Mouse (Mus musculus) midbrain, embryonic 16.5 days (tissue): ENCODE data around the gene Prtg. TPM values are rescaled to one million over a fixed set of nuclear protein-coding genes. Genes with fewer than 3 reads are reported as not detected.
A peak's percentile ranks its signal among the peaks of the same experiment; 100 is the strongest.

ENCODE experiments used
- ATAC-seq: fragments of 200-750 bp; cut with Nextera tagmentation; 2 replicates; pipeline ENCODE4 v1.8.0; 2017; ENCODE audit warnings: moderate TSS enrichment
- H3K27ac ChIP-seq: fragments of 300-500 bp; sonication (generic); 2 replicates; pipeline ENCODE4 v1.5.1; 2014; ENCODE audit warnings: mild to moderate bottlenecking, low read length, mixed read lengths
- H3K27me3 ChIP-seq: fragments of 300-500 bp; sonication (generic); 2 replicates; pipeline ENCODE4 v1.6.1; 2014; ENCODE audit warnings: low read depth, low read length, mixed read lengths; ENCODE audit not compliant: control insufficient read depth, insufficient read depth
- H3K36me3 ChIP-seq: fragments of 300-500 bp; sonication (generic); 2 replicates; pipeline ENCODE4 v1.6.1; 2014; ENCODE audit warnings: mild to moderate bottlenecking, low read length, moderate library complexity, mixed read lengths; ENCODE audit not compliant: control insufficient read depth, insufficient read depth
- H3K4me1 ChIP-seq: fragments of 300-500 bp; sonication (generic); 2 replicates; pipeline ENCODE4 v1.6.1; 2014; ENCODE audit warnings: mild to moderate bottlenecking, low read length, mixed read lengths; ENCODE audit not compliant: control insufficient read depth, insufficient read depth
- H3K4me2 ChIP-seq: fragments of 300-500 bp; sonication (generic); 2 replicates; pipeline ENCODE4 v1.6.1; 2014; ENCODE audit warnings: mild to moderate bottlenecking, low read length, mixed read lengths
- H3K4me3 ChIP-seq: fragments of 300-500 bp; sonication (generic); 2 replicates; pipeline ENCODE4 v1.5.1; 2014; ENCODE audit warnings: low read depth, mild to moderate bottlenecking, low read length, moderate library complexity, mixed read lengths
- H3K9ac ChIP-seq: fragments of 300-500 bp; sonication (generic); 2 replicates; pipeline ENCODE4 v1.6.1; 2014; ENCODE audit warnings: low read depth, low read length, mixed read lengths
- H3K9me3 ChIP-seq: fragments of 300-500 bp; sonication (generic); replicated peaks from 2 replicates; pipeline ENCODE4 v1.6.1; 2014; ENCODE audit warnings: mild to moderate bottlenecking, low read length, mixed read lengths; ENCODE audit not compliant: control insufficient read depth, poor library complexity, severe bottlenecking
- WGBS: fragments of 180-500 bp; shearing (Covaris S2); extraction: QIAGEN DNeasy Blood & Tissue Kit; methylation state at CpG from one replicate; pipeline ENCODE4 v1.1.7; 2014; 5-methylcytosine and 5-hydroxymethylcytosine counted together
- polyA plus RNA-seq: library from polyadenylated mRNA; unstranded; fragments of >200 nt; fragmentation: Nextera tagmentation; extraction: Ambion mirVana; gene quantifications from 2 replicates; pipeline ENCODE4 v1.2.1, GENCODE M21; 2015

Gene Prtg
- polyA plus RNA-seq, 1 experiment from 2014 or later: 0.41 TPM

GRCm38 (mm10) chr9:72958521-72959450 lies 152.1 kb downstream of the Prtg start, which contains the start of the genes Dyx1c1 and Gm44503:
Gene Dyx1c1, plus strand, starts transcription at chr9:72958785.
Gene Gm44503, plus strand, starts transcription at chr9:72958852.
- H3K27me3 ChIP-seq: no peaks in the 10 kb centered on the region
- peak within 1 kb of the TSS; percentile 69 for H3K27ac ChIP-seq
- peaks cover 4% of the 10 kb centered on the region for H3K4me1 ChIP-seq
- ATAC-seq: peak; percentile 98
- peak within 1 kb of the TSS; percentile 71 for H3K4me3 ChIP-seq
- 2% methylated on average over 43 of the region's 43 CpGs for WGBS
- H3K4me2 ChIP-seq: peak within 1 kb of the TSS; percentile 70
- H3K9ac ChIP-seq: peak within 1 kb of the TSS; percentile 66
- no peaks in the 10 kb centered on the region for H3K36me3 ChIP-seq
- H3K9me3 ChIP-seq: no peaks in the 10 kb centered on the region

- Histone ChIP-seq H3K4me2 (no peak overlapping the region), H3K4me3 (no peak overlapping the region), H3K36me3 (no peaks in the 10 kb centered on the region), H3K27ac (no peak overlapping the region), H3K27me3 (no peaks in the 10 kb centered on the region), H3K9ac (no peak overlapping the region), H3K4me1 (peaks cover 4% of the 10 kb centered on the region), H3K9me3 (no peaks in the 10 kb centered on the region)
- no peak for ATAC-seq
- WGBS: 76% methylated on average over 8 of the region's 8 CpGs
These were observed 154.7 kb downstream of the Prtg start for GRCm38 (mm10) chr9:72961346-72961745.

GRCm38 (mm10) chr9:72961959-72962358 lies 155.3 kb downstream of the Prtg start:
- 80% methylated on average over 15 of the region's 15 CpGs for WGBS
- ATAC-seq: no peak

More at GRCm38 (mm10) chr9:72961959-72962358, 155.3 kb downstream of the Prtg start:
- Histone ChIP-seq H3K4me2 (no peak overlapping the region), H3K27me3 (no peaks in the 10 kb centered on the region), H3K4me1 (peaks cover 4% of the 10 kb centered on the region), H3K36me3 (no peaks in the 10 kb centered on the region), H3K4me3 (no peak overlapping the region), H3K27ac (no peak overlapping the region), H3K9ac (no peak overlapping the region), H3K9me3 (no peaks in the 10 kb centered on the region)

Other genes starting within 250 kb of the Prtg start
- 393 and 436 TPM in 2 replicates for gene Nedd4, start 144.5 kb upstream of the Prtg start, polyA plus RNA-seq
- gene Pygo1, start 118.8 kb downstream of the Prtg start, polyA plus RNA-seq: 13.5 and 14.2 TPM in 2 replicates
- 2.6 and 2.8 TPM in 2 replicates for gene Dyx1c1, start 151.9 kb downstream of the Prtg start, polyA plus RNA-seq
- not detected in 2 replicates for gene Gm44503, start 152.0 kb downstream of the Prtg start, polyA plus RNA-seq
- gene Ccpg1os, start 178.5 kb downstream of the Prtg start, polyA plus RNA-seq: 24.2 and 24.9 TPM in 2 replicates
- 51.8 and 52.3 TPM in 2 replicates for gene Ccpg1, start 178.6 kb downstream of the Prtg start, polyA plus RNA-seq
- 14.9 and 18.6 TPM in 2 replicates for gene Pigb, start 233.5 kb downstream of the Prtg start, polyA plus RNA-seq
- gene Rab27a, start 238.0 kb downstream of the Prtg start, polyA plus RNA-seq: 3.3 and 3.6 TPM in 2 replicates